Mouse (Mus musculus) forebrain, postnatal 0 days (tissue): ENCODE data around the gene Tbl2. TPM values are rescaled to one million over a fixed set of nuclear protein-coding genes. Genes with fewer than 3 reads are reported as not detected.

Experiments
- ATAC-seq: fragments of 200-750 bp; cut with Nextera tagmentation; 2 replicates; pipeline ENCODE4 v1.8.0; 2017; ENCODE audit warnings: mild to moderate bottlenecking, moderate library complexity
- DNase-seq: peaks from one replicate; pipeline ENCODE4 v3.0.0-alpha.2; 2015
- H3K27ac ChIP-seq: fragments of 300-500 bp; sonication (generic); 2 replicates; pipeline ENCODE4 v1.5.1; 2014; ENCODE audit warnings: low read depth, mild to moderate bottlenecking, antibody characterized with exemption, low read length, moderate library complexity, mixed read lengths
- H3K27me3 ChIP-seq: fragments of 300-500 bp; sonication (generic); 2 replicates; pipeline ENCODE4 v1.6.1; 2014; ENCODE audit warnings: mild to moderate bottlenecking, low read length, mixed read lengths; ENCODE audit not compliant: insufficient read depth
- H3K36me3 ChIP-seq: fragments of 300-500 bp; sonication (generic); 2 replicates; pipeline ENCODE4 v1.6.1; 2014; ENCODE audit warnings: mild to moderate bottlenecking, moderate library complexity; ENCODE audit not compliant: insufficient read depth
- H3K4me1 ChIP-seq: fragments of 300-500 bp; sonication (generic); 2 replicates; pipeline ENCODE4 v1.6.1; 2014; ENCODE audit warnings: antibody characterized with exemption; ENCODE audit not compliant: insufficient read depth
- H3K4me2 ChIP-seq: fragments of 300-500 bp; sonication (generic); 2 replicates; pipeline ENCODE4 v1.6.1; 2014; ENCODE audit warnings: low read depth, mild to moderate bottlenecking, moderate library complexity
- H3K4me3 ChIP-seq: fragments of 300-500 bp; sonication (generic); 2 replicates; pipeline ENCODE4 v1.5.1; 2014; ENCODE audit warnings: low read depth, low read length, mixed read lengths
- H3K9ac ChIP-seq: fragments of 300-500 bp; sonication (generic); 2 replicates; pipeline ENCODE4 v1.6.1; 2014; ENCODE audit warnings: mild to moderate bottlenecking
- H3K9me3 ChIP-seq: fragments of 300-500 bp; sonication (generic); 2 replicates; pipeline ENCODE4 v1.6.1; 2016; ENCODE audit warnings: low read length
- CTCF ChIP-seq: sonication (generic); IDR thresholded peaks from 2 replicates; pipeline ENCODE4 v1.5.1; 2016; ENCODE audit warnings: antibody characterized with exemption, control low read depth, low read depth
- WGBS: fragments of 180-500 bp; shearing (Covaris S2); extraction: QIAGEN DNeasy Blood & Tissue Kit; methylation state at CpG from one replicate; pipeline ENCODE4 v1.1.7; 2014; 5-methylcytosine and 5-hydroxymethylcytosine counted together
- polyA plus RNA-seq: library from polyadenylated mRNA; unstranded; fragments of >200 nt; fragmentation: Nextera tagmentation; extraction: Ambion mirVana; gene quantifications from 2 replicates; pipeline ENCODE4 v1.2.1, GENCODE M21; 2015
- total RNA-seq: library from RNA; depleted of rRNA; stranded (reverse); fragments of >200 nt; gene quantifications from 2 replicates; pipeline ENCODE4 v1.2.3, GENCODE M21; 2014

Tbl2 gene
- total and polyA plus RNA-seq, 2 experiments from 2014 or later, result 12.0 to 35.2 TPM

- Histone ChIP-seq H3K27ac (no peak overlapping the region), H3K27me3 (peaks cover 15% of the 10 kb centered on the region), H3K4me1 (no peaks in the 10 kb centered on the region), H3K4me2 (no peak overlapping the region), H3K36me3 (no peaks in the 10 kb centered on the region), H3K9ac (no peak overlapping the region), H3K4me3 (no peak overlapping the region), H3K9me3 (no peaks in the 10 kb centered on the region)
- ATAC-seq (no peak), DNase-seq (no peak)
- WGBS, result 87% methylated on average over 4 of the region's 4 CpGs
- no peak for TF ChIP-seq CTCF
Measured at GRCm38 (mm10) chr5:135129747-135130146, 19.7 kb upstream of the Tbl2 start.

- TF ChIP-seq CTCF, result no peak
- Histone ChIP-seq H3K27ac (no peak overlapping the region), H3K4me1 (no peaks in the 10 kb centered on the region), H3K4me3 (peak overlapping the region; percentile 22), H3K27me3 (peaks cover 15% of the 10 kb centered on the region), H3K4me2 (peak overlapping the region; percentile 45), H3K36me3 (no peaks in the 10 kb centered on the region), H3K9ac (peak overlapping the region; percentile 18; the same call in 1 of the 2 replicates), H3K9me3 (no peaks in the 10 kb centered on the region)
- DNase-seq, result peak; percentile 35
- peak; percentile 34; the same call in 1 of the 2 replicates for ATAC-seq
- 5% methylated on average over 26 of the region's 26 CpGs for WGBS
Measured at GRCm38 (mm10) chr5:135133736-135134405, 15.6 kb upstream of the Tbl2 start.

- DNase-seq (peak; percentile 5), ATAC-seq (no peak)
- peak; percentile 57 for TF ChIP-seq CTCF
- Histone ChIP-seq H3K4me1 (no peaks in the 10 kb centered on the region), H3K4me3 (peak overlapping the region; percentile 22), H3K27me3 (peaks cover 15% of the 10 kb centered on the region), H3K9ac (no peak overlapping the region), H3K4me2 (peak overlapping the region; percentile 45), H3K9me3 (no peaks in the 10 kb centered on the region), H3K27ac (no peak overlapping the region), H3K36me3 (no peaks in the 10 kb centered on the region)
- 11% methylated on average over 8 of the region's 8 CpGs for WGBS
Measured at GRCm38 (mm10) chr5:135134534-135134933, 14.9 kb upstream of the Tbl2 start.

GRCm38 (mm10) chr5:135139881-135140280, 9.6 kb upstream of the Tbl2 start:
- ATAC-seq, result no peak
- H3K9me3 ChIP-seq, result no peaks in the 10 kb centered on the region
- no peak overlapping the region for H3K4me2 ChIP-seq
- H3K27ac ChIP-seq, result no peak overlapping the region
- DNase-seq, result no peak
- H3K27me3 ChIP-seq, result no peaks in the 10 kb centered on the region
- TF ChIP-seq CTCF, result no peak
- H3K4me1 ChIP-seq, result no peaks in the 10 kb centered on the region
- WGBS, result 72% methylated on average over 2 of the region's 2 CpGs
- H3K36me3 ChIP-seq, result no peaks in the 10 kb centered on the region
- H3K9ac ChIP-seq, result no peak overlapping the region
- H3K4me3 ChIP-seq, result no peak overlapping the region

- H3K27me3 ChIP-seq, result no peaks in the 10 kb centered on the region
- 59% methylated on average over 4 of the region's 4 CpGs for WGBS
- H3K36me3 ChIP-seq, result no peaks in the 10 kb centered on the region
- H3K9me3 ChIP-seq, result no peaks in the 10 kb centered on the region
- no peak overlapping the region for H3K27ac ChIP-seq
- H3K4me2 ChIP-seq, result no peak overlapping the region
- no peak overlapping the region for H3K9ac ChIP-seq
- DNase-seq, result no peak
- ATAC-seq, result no peak
- no peak overlapping the region for H3K4me3 ChIP-seq
- no peak for TF ChIP-seq CTCF
- H3K4me1 ChIP-seq, result no peaks in the 10 kb centered on the region
Measured at GRCm38 (mm10) chr5:135144469-135144868, 5.0 kb upstream of the Tbl2 start.

- TF ChIP-seq CTCF, result no peak
- WGBS, result 78% methylated on average over 3 of the region's 3 CpGs
- Histone ChIP-seq H3K4me1 (0 out of 2 replicates have a peak, but pooled peaks cover 2% of the 10 kb centered on the region), H3K4me3 (no peak overlapping the region), H3K4me2 (no peak overlapping the region), H3K27ac (no peak overlapping the region), H3K9me3 (no peaks in the 10 kb centered on the region), H3K9ac (no peak overlapping the region), H3K36me3 (no peaks in the 10 kb centered on the region), H3K27me3 (no peaks in the 10 kb centered on the region)
- DNase-seq (no peak), ATAC-seq (no peak)
Measured at GRCm38 (mm10) chr5:135145532-135145931, 3.9 kb upstream of the Tbl2 start.

- Histone ChIP-seq H3K9ac (no peak overlapping the region), H3K4me3 (no peak overlapping the region), H3K36me3 (no peaks in the 10 kb centered on the region), H3K27ac (no peak overlapping the region), H3K9me3 (no peaks in the 10 kb centered on the region), H3K4me2 (no peak overlapping the region), H3K27me3 (no peaks in the 10 kb centered on the region), H3K4me1 (0 out of 2 replicates have a peak, but pooled peaks cover 2% of the 10 kb centered on the region)
- no peak for DNase-seq
- ATAC-seq, result no peak
- TF ChIP-seq CTCF, result peak; percentile 41; the same call in 1 of the 2 replicates
Measured at GRCm38 (mm10) chr5:135145955-135146354, 3.5 kb upstream of the Tbl2 start.
